Mouse (Mus musculus) CD8-positive naive resting alpha-beta T cell, adult 2 months (primary cell): ENCODE measurements around the gene Klhl29.

Experiments used
- DNase-seq, 2 experiments: peaks; one replicate each; pipeline ENCODE4 v3.0.0; 2022; ENCODE audit warnings: low read depth in 2 of 2, low spot score in 2 of 2

Gene Klhl29

GRCm38 (mm10) chr12:5375616-5376461 lies at the start of gene Klhl29:
Gene Klhl29, minus strand, starts transcription at chr12:5375682.
- no peak for DNase-seq

DNA sequence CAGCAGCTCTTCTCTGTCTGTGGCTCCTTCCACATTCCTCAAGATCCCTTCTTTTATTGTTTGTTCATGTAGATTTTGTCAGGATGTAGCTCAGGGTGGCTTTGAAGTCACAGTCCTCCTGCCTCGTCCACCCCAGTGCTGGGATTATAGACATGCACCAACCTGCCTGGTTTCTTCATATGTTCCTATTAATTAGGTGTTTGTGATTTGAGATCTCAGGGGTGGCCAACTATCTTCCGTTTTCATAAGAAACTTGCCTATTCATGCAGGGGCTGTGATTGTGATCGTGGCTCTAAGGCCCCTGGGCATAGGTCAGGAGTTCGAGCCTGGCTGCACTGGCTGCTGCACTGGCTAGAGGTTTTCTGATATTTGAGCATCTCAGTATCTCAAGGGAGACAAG lies 49.8 kb upstream of the Klhl29 start:
- no peak for DNase-seq

DNA sequence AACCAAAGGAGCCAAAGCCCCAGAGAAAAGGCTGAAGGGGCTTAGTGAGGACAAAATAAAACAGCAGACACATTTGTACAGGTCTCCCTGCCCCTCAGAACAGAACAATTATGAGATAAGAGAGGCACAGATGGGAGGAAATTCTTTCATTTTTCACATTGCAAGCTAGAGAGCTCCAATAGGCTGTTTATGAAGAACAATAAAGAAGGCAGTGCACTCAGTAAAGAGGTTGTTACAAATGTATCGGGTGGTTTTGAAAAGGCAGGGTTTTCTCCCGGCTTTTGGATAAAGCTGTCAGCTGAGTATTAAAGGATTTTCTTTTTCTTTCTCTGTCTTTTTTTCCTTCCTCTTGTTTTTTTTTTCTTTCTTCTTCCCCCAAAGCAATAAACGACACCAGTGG lies 40.3 kb upstream of the Klhl29 start:
- DNase-seq: no peak

- DNase-seq: no peak
Observed at GRCm38 (mm10) chr12:5413976-5414375, 38.5 kb upstream of the Klhl29 start.

GRCm38 (mm10) chr12:5411761-5412537 lies 36.5 kb upstream of the Klhl29 start:
- no peak for DNase-seq

DNA sequence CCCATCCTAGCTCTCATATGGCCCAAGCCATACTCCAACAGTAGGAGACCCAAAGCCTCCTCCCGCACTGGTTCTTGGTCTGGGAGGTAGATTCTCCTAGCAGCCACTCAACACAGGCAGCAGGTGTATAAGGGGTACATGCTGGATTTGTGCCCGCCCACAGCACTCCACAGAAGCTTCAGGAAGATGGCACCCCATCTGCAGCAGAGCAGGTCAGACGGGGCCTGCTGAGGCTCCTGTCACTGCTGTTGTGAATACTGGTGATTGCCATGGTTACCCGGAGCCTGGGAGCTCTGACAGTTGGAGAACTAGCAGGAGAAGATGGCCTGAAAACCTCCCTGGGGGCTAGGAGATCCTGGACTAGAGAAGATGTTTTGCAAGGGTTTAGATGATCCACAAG lies 35.9 kb upstream of the Klhl29 start:
- no peak for DNase-seq

DNA sequence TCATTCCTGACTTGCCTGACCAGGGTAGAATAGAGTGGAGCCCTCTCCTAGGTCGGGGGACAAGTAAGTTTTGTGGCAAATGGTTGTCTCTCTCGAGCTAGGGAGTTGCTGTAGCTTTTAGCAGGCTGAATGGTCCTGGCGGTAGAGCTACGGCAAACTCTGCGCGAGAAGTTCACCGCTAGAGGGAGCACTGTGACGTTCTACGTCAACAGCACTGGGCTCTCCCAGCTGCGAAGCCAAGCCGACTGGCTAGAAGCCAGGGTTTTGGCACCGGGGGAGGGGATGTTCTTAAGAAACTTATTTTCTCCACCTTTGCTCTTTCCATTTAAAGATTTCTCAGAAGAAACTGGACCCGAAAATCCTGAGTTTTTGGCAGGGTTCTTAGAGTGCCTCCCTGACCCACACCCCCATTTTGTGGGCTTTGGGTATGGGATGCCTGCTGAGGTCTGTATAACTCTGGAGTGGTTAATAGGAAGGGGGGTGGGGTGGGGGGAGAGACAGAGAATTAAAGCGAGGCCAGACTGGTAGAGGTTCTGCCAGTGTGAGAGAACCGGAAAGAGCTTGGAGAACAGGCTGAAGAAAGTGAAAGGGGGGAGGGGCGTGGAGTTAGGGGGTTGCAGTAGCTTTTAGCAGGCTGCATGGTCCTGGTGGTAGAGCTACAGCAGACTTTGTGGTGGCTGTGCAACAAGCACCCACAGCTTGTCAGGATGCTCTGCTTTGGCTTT lies 35.1 kb upstream of the Klhl29 start:
- no peak for DNase-seq

DNA sequence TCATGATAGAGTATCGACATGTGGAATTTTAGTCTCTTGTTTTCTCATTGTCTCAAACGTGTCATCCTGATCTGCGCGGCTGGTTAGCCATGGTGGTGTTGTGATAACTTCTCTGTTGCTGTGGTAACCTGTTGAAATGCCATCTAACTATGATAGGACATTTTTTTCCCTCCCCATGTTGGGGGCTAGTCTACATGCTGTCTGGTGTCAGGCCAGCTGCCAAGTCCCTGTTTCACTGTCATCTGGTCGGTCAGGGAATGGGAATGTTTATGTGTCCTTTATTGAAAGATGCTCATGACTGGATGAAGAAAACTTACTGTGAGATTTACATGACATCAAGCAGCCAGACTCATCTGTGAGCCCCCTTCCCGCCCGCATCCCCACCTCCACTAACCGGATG lies 31.7 kb upstream of the Klhl29 start:
- DNase-seq: no peak

- no peak for DNase-seq
Observed at GRCm38 (mm10) chr12:5397423-5397822, 21.9 kb upstream of the Klhl29 start.

- no peak for DNase-seq
Observed at GRCm38 (mm10) chr12:5395188-5395587, 19.7 kb upstream of the Klhl29 start.

GRCm38 (mm10) chr12:5387112-5387511 lies 11.6 kb upstream of the Klhl29 start:
- no peak for DNase-seq

DNA sequence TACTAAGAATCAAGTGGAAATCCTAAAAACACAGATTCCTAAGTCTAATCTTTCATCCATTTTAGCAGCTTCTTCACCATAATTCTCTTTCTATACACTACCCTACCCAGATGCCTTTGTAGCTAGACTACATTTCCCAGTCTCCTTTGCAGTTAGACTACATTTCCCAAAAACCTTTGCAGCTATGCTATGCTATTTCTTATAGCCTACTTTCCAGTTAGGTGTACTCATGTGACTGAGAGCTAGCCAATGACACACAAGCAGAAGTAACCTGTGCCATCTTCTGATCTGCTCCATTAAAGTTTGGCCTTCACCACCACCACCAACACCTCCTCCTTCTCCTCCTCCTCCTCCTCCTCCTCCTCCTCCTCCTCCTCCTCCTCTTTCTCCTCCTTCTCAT lies 11.2 kb upstream of the Klhl29 start:
- DNase-seq: no peak

DNA sequence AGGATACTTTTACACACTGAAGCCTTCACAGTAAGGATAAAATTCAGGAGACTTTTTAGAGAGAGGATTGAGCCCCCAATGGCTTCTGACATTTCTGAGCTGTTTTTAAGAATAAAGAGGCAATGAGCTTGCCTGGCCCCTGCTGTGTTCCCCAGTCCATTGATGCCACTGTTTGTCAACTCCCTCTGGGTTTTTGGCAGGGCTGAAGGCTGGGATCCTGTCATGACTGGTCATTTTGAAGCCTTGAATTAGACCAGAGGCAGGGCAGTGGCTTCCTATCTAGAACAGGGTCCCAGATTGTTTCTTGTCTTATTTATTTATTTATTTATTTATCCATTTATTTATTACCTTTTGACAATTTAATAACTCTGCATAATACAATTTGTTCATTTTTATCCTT lies 6.2 kb upstream of the Klhl29 start:
- no peak for DNase-seq

- DNase-seq: no peak
Observed at GRCm38 (mm10) chr12:5374684-5375615, 532 bp downstream of the Klhl29 start.

DNA sequence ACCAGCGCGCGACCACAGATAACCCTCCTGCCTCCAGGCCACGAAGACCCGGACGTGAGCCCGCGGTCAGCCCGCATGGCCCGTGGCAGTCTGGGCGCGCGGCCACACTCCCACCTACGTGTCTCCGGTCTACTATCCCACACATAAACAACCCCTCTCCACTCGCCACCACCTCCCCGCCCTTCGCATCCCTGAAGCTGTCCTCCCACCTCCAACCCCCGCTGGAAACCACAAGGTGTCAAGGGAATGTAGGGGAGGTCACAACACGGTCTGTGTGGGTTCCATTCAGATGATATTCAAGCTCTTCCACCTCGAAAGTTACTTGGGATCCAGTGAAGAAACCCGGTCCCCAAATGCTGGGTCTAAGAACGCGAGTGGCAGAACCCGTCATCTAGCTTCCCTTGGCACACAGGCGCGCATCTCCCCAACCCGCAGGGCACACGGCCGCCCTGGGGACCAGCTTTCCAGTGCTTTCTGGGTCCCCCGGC lies 1.2 kb downstream of the Klhl29 start:
- DNase-seq: no peak

DNA sequence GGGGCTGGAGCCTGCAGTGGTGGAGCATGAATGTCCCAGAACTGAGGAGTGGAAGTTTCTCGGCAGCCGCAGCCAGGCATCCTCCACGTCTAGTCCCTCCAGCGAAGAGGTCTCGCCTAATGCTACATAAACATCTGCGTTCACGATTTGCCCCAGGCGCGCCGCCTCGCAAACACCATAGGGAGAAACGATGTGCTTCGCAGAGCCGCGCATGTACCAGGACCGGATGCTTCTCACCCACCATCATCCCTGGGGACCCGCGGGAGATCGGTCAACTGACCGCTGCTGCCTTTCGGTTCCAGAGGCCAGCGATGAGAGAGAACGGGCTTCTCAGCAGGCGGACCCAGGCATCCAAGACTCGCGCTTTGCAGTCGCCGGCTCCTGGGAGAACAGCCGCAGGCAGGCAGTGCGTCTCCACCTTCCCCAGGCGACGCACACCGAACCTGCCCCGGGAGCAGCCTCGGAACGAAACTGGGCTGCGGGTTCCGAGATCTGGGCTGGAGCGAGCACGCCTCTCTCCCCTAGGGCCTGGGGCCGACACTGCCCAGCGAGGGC lies 1.8 kb downstream of the Klhl29 start:
- no peak for DNase-seq

- DNase-seq: no peak
Observed at GRCm38 (mm10) chr12:5369396-5369795, 6.1 kb downstream of the Klhl29 start.

DNA sequence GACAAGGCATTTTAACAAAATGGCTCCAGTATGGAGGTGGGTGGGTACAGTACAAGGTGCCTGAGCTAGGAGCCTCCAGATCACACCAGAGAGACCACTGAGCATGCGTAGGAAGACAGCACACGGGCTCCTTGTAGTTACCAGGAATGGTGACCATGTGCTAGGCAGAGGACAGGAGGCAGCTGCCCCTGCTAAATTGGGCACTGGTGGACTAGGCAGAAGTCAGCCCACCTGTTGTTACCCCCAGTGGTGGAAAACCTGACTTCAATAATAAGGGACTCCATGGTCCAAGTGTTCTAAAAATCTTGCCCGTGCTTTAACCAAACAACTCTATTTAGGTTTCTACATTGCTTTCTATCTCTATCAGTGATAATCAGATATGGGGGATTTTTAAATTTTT lies 10.6 kb downstream of the Klhl29 start:
- DNase-seq: no peak

- DNase-seq: no peak
Observed at GRCm38 (mm10) chr12:5363961-5364634, 11.4 kb downstream of the Klhl29 start.

DNA sequence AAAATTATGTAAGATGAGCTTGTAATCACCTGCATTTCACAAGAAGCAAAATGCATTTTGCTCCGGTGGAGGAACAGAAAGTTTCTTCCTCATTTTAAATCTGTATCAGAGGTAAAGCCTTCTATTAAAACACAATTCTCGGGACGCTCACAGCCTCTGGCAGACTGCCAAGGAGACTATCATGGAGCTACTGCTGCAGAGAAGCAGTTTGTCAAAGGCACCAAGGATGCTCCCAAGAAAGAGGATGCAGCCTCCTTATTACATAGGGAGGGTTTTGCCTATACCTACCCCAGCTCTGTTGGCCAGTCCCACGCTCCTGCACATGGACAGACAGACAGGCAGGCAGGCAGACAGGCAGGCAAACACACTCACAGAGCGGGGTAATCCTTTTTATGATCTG lies 16.4 kb downstream of the Klhl29 start:
- DNase-seq: no peak
